Mouse (Mus musculus): ENCODE results near the gene Pkdcc. TPM values are rescaled to one million over a fixed set of nuclear protein-coding genes. Genes with fewer than 3 reads are reported as not detected.

Pkdcc gene
- 1 to 10 TPM; 1.1 to 1.4 TPM for polyA plus RNA-seq (2017; shearing (Covaris generic))

DNA sequence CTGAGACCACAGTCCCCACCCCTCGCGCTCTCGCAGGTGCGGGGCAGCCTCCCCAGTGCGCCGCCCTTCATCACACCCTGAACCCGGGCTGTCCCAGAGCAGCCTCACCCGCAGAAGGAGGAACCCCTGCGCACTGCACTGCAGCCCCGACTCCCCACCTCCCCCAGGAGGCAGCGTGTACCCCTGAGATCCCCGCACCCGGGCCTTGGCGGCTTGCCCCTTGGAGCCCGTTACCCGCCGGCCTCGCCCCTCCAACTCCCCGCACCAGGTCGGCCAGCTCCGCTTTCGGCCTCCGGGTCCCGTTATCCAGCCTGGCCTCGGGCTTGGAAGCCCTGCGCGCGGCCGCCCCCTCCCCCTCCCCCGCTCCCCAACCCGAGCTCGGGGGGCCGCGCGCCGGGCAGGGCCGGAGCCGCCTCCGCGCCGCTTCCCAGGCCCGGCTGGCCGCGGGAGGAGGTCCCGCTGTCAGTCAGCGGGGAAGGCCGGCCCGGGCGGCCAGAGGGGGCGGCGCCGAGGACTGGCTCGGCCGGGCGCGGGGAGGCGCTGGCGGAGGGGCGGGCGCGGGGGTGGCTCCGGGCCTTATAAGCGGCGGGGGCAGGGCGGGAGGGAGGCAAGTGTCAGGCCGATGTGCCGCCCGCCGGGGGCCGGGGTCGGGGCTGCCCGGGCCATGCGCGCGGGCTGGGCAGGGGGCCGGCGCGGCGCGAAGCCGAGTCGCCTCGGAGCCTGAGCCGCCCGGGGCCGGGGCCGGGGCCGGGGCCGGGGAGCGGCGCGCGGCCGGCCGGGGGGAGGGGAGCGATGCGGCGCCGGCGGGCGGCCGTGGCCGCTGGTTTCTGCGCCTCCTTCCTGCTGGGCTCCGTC, at the start of gene Pkdcc:
Pkdcc (plus strand) TSS at position 619 of the 855 bp plus-strand sequence.

Other genes starting within 250 kb of the Pkdcc start
- 10 to 100 TPM; 50.3 to 56.6 TPM for gene Eml4, start 135.6 kb downstream of the Pkdcc start, polyA plus RNA-seq (2017; shearing (Covaris generic))